Mouse (Mus musculus) embryonic fibroblast, embryonic 13.5 days (primary cell): ENCODE results near the gene Gpatch4.

Experiments
- CTCF ChIP-seq: IDR thresholded peaks from 2 replicates; pipeline ENCODE4 v1.5.1; 2011; ENCODE audit warnings: mild to moderate bottlenecking, control low read depth, low read length, moderate library complexity, borderline replicate concordance; ENCODE audit not compliant: insufficient read depth
- POLR2A ChIP-seq: IDR thresholded peaks from 2 replicates; pipeline ENCODE4 v1.6.1; 2011; ENCODE audit warnings: low read depth, mild to moderate bottlenecking, control low read depth, low read length, moderate library complexity

DNA sequence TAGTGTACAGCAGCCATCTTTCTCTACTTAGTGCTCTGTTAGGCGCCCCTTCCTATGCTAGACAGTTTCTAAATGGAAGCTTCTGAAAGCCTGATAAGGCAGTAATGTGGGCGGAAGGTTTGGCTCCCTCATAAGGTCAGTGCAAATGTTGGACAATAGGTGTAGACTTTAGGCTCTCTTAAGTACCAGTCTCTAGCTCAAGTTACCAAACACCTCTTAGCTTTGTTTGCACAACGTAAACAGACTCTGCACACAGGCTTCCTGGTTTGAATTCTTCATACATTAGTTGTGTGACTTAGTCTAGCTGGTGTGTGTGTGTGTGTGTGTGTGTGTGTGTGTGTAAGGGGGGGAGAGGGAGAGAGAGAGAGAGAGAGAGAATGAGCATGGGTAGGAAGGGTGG, 6.6 kb downstream of the Gpatch4 start:
- TF ChIP-seq POLR2A: no peak
- no peak for TF ChIP-seq CTCF
